11 mouse cellular contexts compared by ENCODE assay signal in the genomic region with DNA sequence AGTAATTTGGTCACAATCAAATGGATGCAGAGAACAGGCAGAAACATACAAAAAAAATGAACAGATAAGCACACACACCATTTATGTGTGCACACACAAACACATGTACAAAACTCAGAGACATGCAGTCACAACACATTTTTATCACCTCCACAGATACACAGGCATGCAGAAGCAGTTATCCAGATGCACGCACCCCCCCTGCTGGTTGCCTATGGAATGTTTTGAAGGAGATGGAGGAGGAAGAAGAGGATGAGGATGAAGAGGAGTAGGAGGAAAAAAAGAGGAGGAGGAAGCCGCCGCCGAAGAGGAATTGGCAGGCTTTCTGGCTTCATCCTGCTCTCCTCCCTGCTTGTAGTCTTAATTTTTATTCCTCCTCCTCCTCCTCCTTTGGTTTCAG. TPM values are rescaled to one million over a fixed set of nuclear protein-coding genes. Genes with fewer than 3 reads are reported as not detected.
DNase-seq lines count a peak whose midpoint lies in the region; ATAC-seq and TF ChIP-seq lines count a peak whose summit lies in the region.
"Had no signal": no experiment of that assay in that cellular context is flagged by ENCODE, and none has a peak within 500 bp of the region (broad histone marks: within the 10 kb centered on the region; RNA-seq: fewer than 3 reads in every experiment).

No protein-coding gene starts in this region.

- TF ChIP-seq EP300 in lung, postnatal 0 days (IDR thresholded peaks at IDR 0.05), result no peak

- peak; percentile 16; the same call in 1 of the 2 replicates for TF ChIP-seq CTCF in forebrain, postnatal 0 days (IDR thresholded peaks at IDR 0.05; ENCODE audit: low read depth)
- peak; percentile 55 for TF ChIP-seq CTCF in lung, postnatal 0 days (IDR thresholded peaks at IDR 0.05)
- TF ChIP-seq CTCF in lung, adult 2 months (IDR thresholded peaks at IDR 0.05; ENCODE audit: insufficient read depth, low read length), result no peak

- H3K4me1 ChIP-seq in forebrain, postnatal 0 days (ENCODE audit: insufficient read depth), result no peaks in the 10 kb centered on the region
- no peaks in the 10 kb centered on the region for H3K4me1 ChIP-seq in forebrain, embryonic 15.5 days
- no peaks in the 10 kb centered on the region for H3K4me1 ChIP-seq in lung, postnatal 0 days (ENCODE audit: insufficient read depth, low read depth, low read length)
- H3K4me1 ChIP-seq in lung, adult 2 months (ENCODE audit: control insufficient read depth, insufficient read depth, low read length), result no peaks in the 10 kb centered on the region
- H3K4me1 ChIP-seq: embryonic facial prominence, embryonic 15.5 days; midbrain, embryonic 12.5 days had no signal

- H3K27me3 ChIP-seq in forebrain, postnatal 0 days (ENCODE audit: insufficient read depth, low read length), result no peaks in the 10 kb centered on the region
- H3K27me3 ChIP-seq in forebrain, embryonic 15.5 days, result no peaks in the 10 kb centered on the region
- no peaks in the 10 kb centered on the region for H3K27me3 ChIP-seq in lung, postnatal 0 days (replicated peaks; ENCODE audit: insufficient read depth, low read length)
- H3K27me3 ChIP-seq: embryonic facial prominence, embryonic 15.5 days; midbrain, embryonic 12.5 days had no signal

- TF ChIP-seq POLR2A in lung, adult 2 months (IDR thresholded peaks at IDR 0.05; ENCODE audit: borderline replicate concordance, extremely low read depth, low read depth, low read length), result no peak

- no peak overlapping the region for H3K9ac ChIP-seq in forebrain, postnatal 0 days
- H3K9ac ChIP-seq in forebrain, embryonic 15.5 days (replicated peaks), result no peak overlapping the region
- H3K9ac ChIP-seq in lung, postnatal 0 days (replicated peaks; ENCODE audit: low read depth), result no peak overlapping the region
- H3K9ac ChIP-seq: embryonic facial prominence, embryonic 15.5 days; midbrain, embryonic 12.5 days had no signal

- WGBS in forebrain, postnatal 0 days, result 63% methylated on average over 4 of the region's 4 CpGs
- 58% methylated on average over 4 of the region's 4 CpGs for WGBS in forebrain, embryonic 15.5 days
- 71% methylated on average over 4 of the region's 4 CpGs for WGBS in lung, postnatal 0 days
- WGBS in lung, adult 2 months, result 37% methylated on average over 4 of the region's 4 CpGs

- no peaks in the 10 kb centered on the region for H3K9me3 ChIP-seq in forebrain, postnatal 0 days (ENCODE audit: low read length)
- no peaks in the 10 kb centered on the region for H3K9me3 ChIP-seq in forebrain, embryonic 15.5 days
- no peaks in the 10 kb centered on the region for H3K9me3 ChIP-seq in lung, postnatal 0 days (ENCODE audit: low read length)
- H3K9me3 ChIP-seq: embryonic facial prominence, embryonic 15.5 days; midbrain, embryonic 12.5 days had no signal

- no peak overlapping the region for H3K4me2 ChIP-seq in forebrain, postnatal 0 days (ENCODE audit: low read depth)
- H3K4me2 ChIP-seq in forebrain, embryonic 15.5 days (replicated peaks), result no peak overlapping the region
- H3K4me2 ChIP-seq in lung, postnatal 0 days (replicated peaks; ENCODE audit: low read depth, low read length), result no peak overlapping the region
- H3K4me2 ChIP-seq: embryonic facial prominence, embryonic 15.5 days; midbrain, embryonic 12.5 days had no signal

- no peak overlapping the region for H3K27ac ChIP-seq in forebrain, postnatal 0 days (ENCODE audit: low read depth, low read length)
- H3K27ac ChIP-seq in forebrain, embryonic 15.5 days (replicated peaks), result no peak overlapping the region
- H3K27ac ChIP-seq in lung, postnatal 0 days (ENCODE audit: low read length), result no peak overlapping the region
- H3K27ac ChIP-seq: embryonic facial prominence, embryonic 15.5 days; midbrain, embryonic 12.5 days had no signal

- ATAC-seq in forebrain, postnatal 0 days, result no peak
- ATAC-seq in forebrain, embryonic 15.5 days (replicated peaks), result no peak
- no peak for ATAC-seq in lung, postnatal 0 days
- peak; percentile 70 for ATAC-seq in megakaryocyte-erythroid progenitor cell, adult 5-6 weeks (replicated peaks; ENCODE audit: low FRiP score, low TSS enrichment, poor library complexity, severe bottlenecking)
- ATAC-seq in inflammation-experienced regulatory T-cells, adult 6 months, result no peak

- no peaks in the 10 kb centered on the region for H3K36me3 ChIP-seq in forebrain, postnatal 0 days (ENCODE audit: insufficient read depth)
- no peaks in the 10 kb centered on the region for H3K36me3 ChIP-seq in forebrain, embryonic 15.5 days
- no peaks in the 10 kb centered on the region for H3K36me3 ChIP-seq in lung, postnatal 0 days (ENCODE audit: insufficient read depth, low read length)
- H3K36me3 ChIP-seq: embryonic facial prominence, embryonic 15.5 days; midbrain, embryonic 12.5 days had no signal

- no peak for DNase-seq in forebrain, postnatal 0 days
- DNase-seq in lung, postnatal 0 days (ENCODE audit: low spot score), result no peak
- no peak for DNase-seq in lung, adult 2 months
- peak; percentile 12 to 37 for DNase-seq in adrenal gland, postnatal 36 days
- DNase-seq in gastrocnemius, adult 18-20 months (ENCODE audit: low spot score), result no peak

- no peak overlapping the region for H3K4me3 ChIP-seq in forebrain, postnatal 0 days (ENCODE audit: low read depth, low read length)
- no peak overlapping the region for H3K4me3 ChIP-seq in forebrain, embryonic 15.5 days
- no peak overlapping the region for H3K4me3 ChIP-seq in lung, postnatal 0 days (ENCODE audit: low read depth, low read length)
- H3K4me3 ChIP-seq in lung, adult 2 months (replicated peaks; ENCODE audit: extremely low read depth, low read depth, low read length), result no peak overlapping the region
- H3K4me3 ChIP-seq: embryonic facial prominence, embryonic 15.5 days; midbrain, embryonic 12.5 days had no signal

RNA-seq across cellular contexts. Expression of gene Fcer2a, which starts 11.7 kb away (rescaled TPM):
- total RNA-seq in forebrain, postnatal 0 days (2014; rRNA removed), result not detected in 2 replicates
- 0.20 and 0.24 TPM in 2 replicates for polyA plus RNA-seq in forebrain, postnatal 0 days (2015; fragmentation: Nextera tagmentation; extraction: Ambion mirVana)
- 0.37 and 0.47 TPM in 2 replicates for polyA plus RNA-seq in forebrain, embryonic 15.5 days (2015; fragmentation: Nextera tagmentation; extraction: Ambion mirVana)
- polyA plus RNA-seq in lung, postnatal 0 days (2015; fragmentation: Nextera tagmentation; extraction: Ambion mirVana), result 0.14 and 1.2 TPM in 2 replicates
- polyA plus RNA-seq in lung, adult 2 months (2012; rRNA removed), result 2.7 and 12.5 TPM in 2 replicates
- total RNA-seq in adrenal gland, postnatal 36 days (2021), result not detected
- total RNA-seq in megakaryocyte-erythroid progenitor cell, adult 5-6 weeks (2014; fragmentation: Nextera tagmentation), result not detected in 2 replicates
- total RNA-seq in megakaryocyte-erythroid progenitor cell, adult 5-6 weeks (2017), result 0.38 TPM in 1 of 2 replicates, not detected in the other
- 1 to 10 TPM in 2 of 3 experiments, under 1 TPM in 1; 0.85 to 1.9 (median 1.9) TPM for polyA plus RNA-seq in inflammation-experienced regulatory T-cells, adult 6 months (2017; shearing (Covaris generic))
- not detected for total RNA-seq in gastrocnemius, adult 18-20 months (2021)
- total RNA-seq: layer of hippocampus, postnatal 14 days had no signal

RNA-seq across cellular contexts. Expression of gene Clec4g, which starts 14.7 kb away (rescaled TPM):
- total RNA-seq in forebrain, postnatal 0 days (2014; rRNA removed), result not detected in 2 replicates
- 0.21 TPM in 1 of 2 replicates, not detected in the other for polyA plus RNA-seq in forebrain, postnatal 0 days (2015; fragmentation: Nextera tagmentation; extraction: Ambion mirVana)
- not detected in 2 replicates for polyA plus RNA-seq in forebrain, embryonic 15.5 days (2015; fragmentation: Nextera tagmentation; extraction: Ambion mirVana)
- polyA plus RNA-seq in lung, postnatal 0 days (2015; fragmentation: Nextera tagmentation; extraction: Ambion mirVana), result 0.88 and 1.1 TPM in 2 replicates
- polyA plus RNA-seq in lung, adult 2 months (2012; rRNA removed), result 0.55 and 1.1 TPM in 2 replicates
- not detected for total RNA-seq in adrenal gland, postnatal 36 days (2021)
- not detected in 2 replicates for total RNA-seq in megakaryocyte-erythroid progenitor cell, adult 5-6 weeks (2014; fragmentation: Nextera tagmentation)
- not detected in 2 replicates for total RNA-seq in megakaryocyte-erythroid progenitor cell, adult 5-6 weeks (2017)
- polyA plus RNA-seq in inflammation-experienced regulatory T-cells, adult 6 months (2017; shearing (Covaris generic)), result not detected
- not detected for total RNA-seq in gastrocnemius, adult 18-20 months (2021)
- total RNA-seq: layer of hippocampus, postnatal 14 days had no signal
- polyA plus RNA-seq: embryonic facial prominence, embryonic 15.5 days; midbrain, embryonic 12.5 days had no signal

RNA-seq across cellular contexts. Expression of gene Trappc5, which starts 29.6 kb away (rescaled TPM):
- 70.5 and 72.7 TPM in 2 replicates for total RNA-seq in forebrain, postnatal 0 days (2014; rRNA removed)
- 61.2 and 68.5 TPM in 2 replicates for polyA plus RNA-seq in forebrain, postnatal 0 days (2015; fragmentation: Nextera tagmentation; extraction: Ambion mirVana)
- 59.4 and 60.7 TPM in 2 replicates for polyA plus RNA-seq in forebrain, embryonic 15.5 days (2015; fragmentation: Nextera tagmentation; extraction: Ambion mirVana)
- 29.2 and 30.0 TPM in 2 replicates for polyA plus RNA-seq in lung, postnatal 0 days (2015; fragmentation: Nextera tagmentation; extraction: Ambion mirVana)
- 28.5 and 28.7 TPM in 2 replicates for polyA plus RNA-seq in lung, adult 2 months (2012; rRNA removed)
- total RNA-seq in adrenal gland, postnatal 36 days (2021), result 10 to 100 TPM; 20.7 to 21.0 TPM
- 14.3 and 16.1 TPM in 2 replicates for total RNA-seq in megakaryocyte-erythroid progenitor cell, adult 5-6 weeks (2014; fragmentation: Nextera tagmentation)
- total RNA-seq in megakaryocyte-erythroid progenitor cell, adult 5-6 weeks (2017), result 22.2 and 31.3 TPM in 2 replicates
- polyA plus RNA-seq in inflammation-experienced regulatory T-cells, adult 6 months (2017; shearing (Covaris generic)), result 10 to 100 TPM; 19.6 to 27.0 (median 23.3) TPM
- 10 to 100 TPM; 18.4 to 21.3 TPM for total RNA-seq in gastrocnemius, adult 18-20 months (2021)

RNA-seq across cellular contexts. Expression of gene Fcor, which starts 33.5 kb away (rescaled TPM):
- 9.8 and 13.7 TPM in 2 replicates for total RNA-seq in forebrain, postnatal 0 days (2014; rRNA removed)
- polyA plus RNA-seq in forebrain, postnatal 0 days (2015; fragmentation: Nextera tagmentation; extraction: Ambion mirVana), result 21.0 and 22.2 TPM in 2 replicates
- 9.1 and 17.3 TPM in 2 replicates for polyA plus RNA-seq in forebrain, embryonic 15.5 days (2015; fragmentation: Nextera tagmentation; extraction: Ambion mirVana)
- 6.9 and 9.1 TPM in 2 replicates for polyA plus RNA-seq in lung, postnatal 0 days (2015; fragmentation: Nextera tagmentation; extraction: Ambion mirVana)
- 6.5 and 17.4 TPM in 2 replicates for polyA plus RNA-seq in lung, adult 2 months (2012; rRNA removed)
- total RNA-seq in adrenal gland, postnatal 36 days (2021), result 10 to 100 TPM; 46.7 to 70.7 TPM
- total RNA-seq in megakaryocyte-erythroid progenitor cell, adult 5-6 weeks (2014; fragmentation: Nextera tagmentation), result 4.7 TPM in 1 of 2 replicates, not detected in the other
- 19.2 TPM in 1 of 2 replicates, not detected in the other for total RNA-seq in megakaryocyte-erythroid progenitor cell, adult 5-6 weeks (2017)
- polyA plus RNA-seq in inflammation-experienced regulatory T-cells, adult 6 months (2017; shearing (Covaris generic)), result not detected
- 1 to 10 TPM in 1 of 2 experiments, under 1 TPM in 1; 0.96 to 1.4 TPM for total RNA-seq in gastrocnemius, adult 18-20 months (2021)

RNA-seq across cellular contexts. Expression of gene Mcemp1, which starts 40.2 kb away (rescaled TPM):
- 0.19 TPM in 1 of 2 replicates, not detected in the other for total RNA-seq in forebrain, postnatal 0 days (2014; rRNA removed)
- polyA plus RNA-seq in forebrain, postnatal 0 days (2015; fragmentation: Nextera tagmentation; extraction: Ambion mirVana), result 0.30 and 0.40 TPM in 2 replicates
- 0.20 and 0.22 TPM in 2 replicates for polyA plus RNA-seq in forebrain, embryonic 15.5 days (2015; fragmentation: Nextera tagmentation; extraction: Ambion mirVana)
- polyA plus RNA-seq in lung, postnatal 0 days (2015; fragmentation: Nextera tagmentation; extraction: Ambion mirVana), result 19.3 and 20.2 TPM in 2 replicates
- 8.2 and 10.0 TPM in 2 replicates for polyA plus RNA-seq in lung, adult 2 months (2012; rRNA removed)
- total RNA-seq in adrenal gland, postnatal 36 days (2021), result under 1 TPM in 1 of 2 experiments, not detected in 1; 0.79 TPM
- 2.7 TPM in 1 of 2 replicates, not detected in the other for total RNA-seq in megakaryocyte-erythroid progenitor cell, adult 5-6 weeks (2014; fragmentation: Nextera tagmentation)
- not detected in 2 replicates for total RNA-seq in megakaryocyte-erythroid progenitor cell, adult 5-6 weeks (2017)
- under 1 TPM in 1 of 3 experiments, not detected in 2; 0.48 TPM for polyA plus RNA-seq in inflammation-experienced regulatory T-cells, adult 6 months (2017; shearing (Covaris generic))
- not detected for total RNA-seq in gastrocnemius, adult 18-20 months (2021)
- polyA plus RNA-seq: midbrain, embryonic 12.5 days had no signal

Comparison
In these comparisons a context has a peak if more than half of its experiments do, and no peak if none do; other contexts are left out.
1. DNase-seq: peak in adrenal gland, postnatal 36 days (2 of 2); none in forebrain, postnatal 0 days (single experiment), lung, postnatal 0 days (single experiment), lung, adult 2 months (single experiment) and gastrocnemius, adult 18-20 months (single experiment).